Mouse (Mus musculus) thymus, adult 2 months (tissue): ENCODE data around the gene Cryl1. TPM values are rescaled to one million over a fixed set of nuclear protein-coding genes. Genes with fewer than 3 reads are reported as not detected.
A peak's percentile ranks its signal among the peaks of the same experiment; 100 is the strongest.

Experiments
- DNase-seq: peaks from one replicate; pipeline ENCODE4 v3.0.0; 2021
- H3K27ac ChIP-seq: fragments of 200-500 bp; 2 replicates; pipeline ENCODE4 v1.5.1; 2012; ENCODE audit warnings: low read length, control low read depth; ENCODE audit not compliant: control insufficient read depth, insufficient read depth
- H3K27me3 ChIP-seq: fragments of 200-500 bp; 2 replicates; pipeline ENCODE4 v1.6.1; 2012; ENCODE audit warnings: mild to moderate bottlenecking, low read length, moderate library complexity, mixed read lengths; ENCODE audit not compliant: control insufficient read depth, insufficient read depth
- H3K36me3 ChIP-seq: fragments of 200-500 bp; 2 replicates; pipeline ENCODE4 v1.6.1; 2012; ENCODE audit warnings: mild to moderate bottlenecking, low read length, moderate library complexity; ENCODE audit not compliant: control insufficient read depth, insufficient read depth
- H3K4me1 ChIP-seq: fragments of 200-500 bp; replicated peaks from 2 replicates; pipeline ENCODE4 v1.6.1; 2012; ENCODE audit warnings: low read length; ENCODE audit not compliant: control insufficient read depth, insufficient read depth
- H3K4me3 ChIP-seq: fragments of 200-500 bp; 2 replicates; pipeline ENCODE4 v1.5.1; 2012; ENCODE audit warnings: mild to moderate bottlenecking, low read length, control low read depth, moderate library complexity; ENCODE audit not compliant: control insufficient read depth, insufficient read depth
- CTCF ChIP-seq: fragments of 200-500 bp; IDR thresholded peaks from 2 replicates; pipeline ENCODE4 v1.5.1; 2012; ENCODE audit warnings: mild to moderate bottlenecking, control low read depth, low read length, moderate library complexity, borderline replicate concordance; ENCODE audit not compliant: control insufficient read depth, poor library complexity, insufficient read depth; ENCODE audit errors: extremely low read depth
- POLR2A ChIP-seq: fragments of 200-500 bp; IDR thresholded peaks from 2 replicates; pipeline ENCODE4 v1.6.1; 2012; ENCODE audit warnings: mild to moderate bottlenecking, low read length, control low read depth, moderate library complexity; ENCODE audit not compliant: control insufficient read depth, poor library complexity, insufficient read depth; ENCODE audit errors: extremely low read depth
- WGBS: fragments of 180-500 bp; shearing (Covaris S2); methylation state at CpG from one replicate; pipeline ENCODE4 v1.1.7; 2018; 5-methylcytosine and 5-hydroxymethylcytosine counted together
- polyA plus RNA-seq: library from polyadenylated mRNA; depleted of rRNA; stranded (reverse); fragments of >200 nt; gene quantifications from 2 replicates; pipeline ENCODE4 v1.2.3, GENCODE M21; 2012

Cryl1 gene
- polyA plus RNA-seq, 1 experiment = 40.1 TPM

GRCm38 (mm10) chr14:57346135-57346534 is 52.2 kb downstream of the Cryl1 start:
- H3K4me3 ChIP-seq = no peak overlapping the region
- no peaks in the 10 kb centered on the region for H3K36me3 ChIP-seq
- H3K27me3 ChIP-seq = no peaks in the 10 kb centered on the region
- no peaks in the 10 kb centered on the region for H3K4me1 ChIP-seq
- no peak overlapping the region for H3K27ac ChIP-seq
- no peak for TF ChIP-seq CTCF
- no peak for TF ChIP-seq POLR2A
- WGBS = 96% methylated on average over 3 of the region's 3 CpGs
- DNase-seq = no peak

- TF ChIP-seq CTCF (no peak), POLR2A (no peak)
- Histone ChIP-seq H3K27me3 (no peaks in the 10 kb centered on the region), H3K36me3 (no peaks in the 10 kb centered on the region), H3K27ac (no peak overlapping the region), H3K4me3 (peak overlapping the region; percentile 13; the same call in 1 of the 2 replicates), H3K4me1 (no peaks in the 10 kb centered on the region)
- no peak for DNase-seq
- WGBS = 81% methylated on average over 25 of the region's 25 CpGs
These were observed 53.4 kb downstream of the Cryl1 start for GRCm38 (mm10) chr14:57344781-57345492.

- no peak overlapping the region for H3K27ac ChIP-seq
- 94% methylated on average over 15 of the region's 15 CpGs for WGBS
- DNase-seq = no peak
These were observed 55.1 kb downstream of the Cryl1 start for GRCm38 (mm10) chr14:57343057-57343750.

GRCm38 (mm10) chr14:57342316-57343055 is 55.8 kb downstream of the Cryl1 start:
- H3K4me1 ChIP-seq = no peaks in the 10 kb centered on the region
- WGBS = 94% methylated on average over 6 of the region's 6 CpGs
- no peak for DNase-seq
- no peak overlapping the region for H3K27ac ChIP-seq
- no peak overlapping the region for H3K4me3 ChIP-seq
- no peaks in the 10 kb centered on the region for H3K27me3 ChIP-seq
- H3K36me3 ChIP-seq = no peaks in the 10 kb centered on the region
- TF ChIP-seq POLR2A = no peak
- TF ChIP-seq CTCF = no peak

More at GRCm38 (mm10) chr14:57343057-57343750, 55.1 kb downstream of the Cryl1 start:
- Histone ChIP-seq H3K4me3 (no peak overlapping the region), H3K27me3 (no peaks in the 10 kb centered on the region), H3K4me1 (no peaks in the 10 kb centered on the region), H3K36me3 (no peaks in the 10 kb centered on the region)
- TF ChIP-seq CTCF (no peak), POLR2A (no peak)

GRCm38 (mm10) chr14:57338666-57339065 is 59.7 kb downstream of the Cryl1 start:
- DNase-seq = no peak
- H3K27me3 ChIP-seq = no peaks in the 10 kb centered on the region
- TF ChIP-seq CTCF (no peak), POLR2A (no peak)
- no peak overlapping the region for H3K4me3 ChIP-seq
- no peak overlapping the region for H3K27ac ChIP-seq
- 95% methylated on average over 6 of the region's 6 CpGs for WGBS
- H3K4me1 ChIP-seq = no peaks in the 10 kb centered on the region
- H3K36me3 ChIP-seq = no peaks in the 10 kb centered on the region

GRCm38 (mm10) chr14:57334833-57335232 is 63.5 kb downstream of the Cryl1 start:
- DNase-seq = no peak

More at GRCm38 (mm10) chr14:57334833-57335232, 63.5 kb downstream of the Cryl1 start:
- Histone ChIP-seq H3K36me3 (no peaks in the 10 kb centered on the region), H3K4me1 (no peaks in the 10 kb centered on the region), H3K27ac (no peak overlapping the region), H3K27me3 (no peaks in the 10 kb centered on the region), H3K4me3 (no peak overlapping the region)
- 93% methylated on average over 6 of the region's 6 CpGs for WGBS
- TF ChIP-seq POLR2A (no peak), CTCF (peak; percentile 43; the same call in 1 of the 2 replicates)
